Mouse (Mus musculus) limb, embryonic 14.5 days (tissue): ENCODE results near the gene Prl3a1. TPM values are rescaled to one million over a fixed set of nuclear protein-coding genes. Genes with fewer than 3 reads are reported as not detected.

Experiments
- ATAC-seq: fragments of 200-750 bp; cut with Nextera tagmentation; 2 replicates; pipeline ENCODE4 v1.8.0; 2017; ENCODE audit warnings: low read depth, moderate number of reproducible peaks, moderate TSS enrichment; ENCODE audit not compliant: low FRiP score
- DNase-seq: peaks from one replicate; pipeline ENCODE4 v3.0.0-alpha.2; 2015; ENCODE audit warnings: low spot score
- H3K27ac ChIP-seq: fragments of 300-500 bp; sonication (generic); replicated peaks from 2 replicates; pipeline ENCODE4 v1.5.1; 2014; ENCODE audit warnings: low read depth, mild to moderate bottlenecking, low read length, moderate library complexity, mixed read lengths
- H3K27me3 ChIP-seq: fragments of 300-500 bp; sonication (generic); 2 replicates; pipeline ENCODE4 v1.6.1; 2014; ENCODE audit warnings: low read length, mixed read lengths; ENCODE audit not compliant: control insufficient read depth, insufficient read depth
- H3K36me3 ChIP-seq: fragments of 300-500 bp; sonication (generic); 2 replicates; pipeline ENCODE4 v1.6.1; 2014; ENCODE audit warnings: mild to moderate bottlenecking, low read length, moderate library complexity, mixed read lengths; ENCODE audit not compliant: control insufficient read depth, insufficient read depth
- H3K4me1 ChIP-seq: fragments of 300-500 bp; sonication (generic); 2 replicates; pipeline ENCODE4 v1.6.1; 2014; ENCODE audit warnings: antibody characterized with exemption, low read length, mixed read lengths; ENCODE audit not compliant: control insufficient read depth, insufficient read depth
- H3K4me2 ChIP-seq: fragments of 300-500 bp; sonication (generic); replicated peaks from 2 replicates; pipeline ENCODE4 v1.6.1; 2014; ENCODE audit warnings: low read depth, mild to moderate bottlenecking, low read length, moderate library complexity; ENCODE audit not compliant: severe bottlenecking
- H3K4me3 ChIP-seq: fragments of 300-500 bp; sonication (generic); replicated peaks from 2 replicates; pipeline ENCODE4 v1.5.1; 2014; ENCODE audit warnings: low read length
- H3K9ac ChIP-seq: fragments of 300-500 bp; sonication (generic); 2 replicates; pipeline ENCODE4 v1.6.1; 2014; ENCODE audit warnings: mild to moderate bottlenecking, low read depth, low read length, moderate library complexity; ENCODE audit not compliant: severe bottlenecking
- H3K9me3 ChIP-seq: fragments of 300-500 bp; sonication (generic); 2 replicates; pipeline ENCODE4 v1.6.1; 2016; ENCODE audit warnings: low read length; ENCODE audit not compliant: control insufficient read depth
- POLR2A ChIP-seq: fragments of 200-500 bp; IDR thresholded peaks from 2 replicates; pipeline ENCODE4 v1.8.0; 2012; ENCODE audit warnings: inconsistent platforms, mild to moderate bottlenecking, moderate library complexity, borderline replicate concordance; ENCODE audit not compliant: insufficient read depth, insufficient read length; ENCODE audit errors: extremely low read depth
- WGBS: fragments of 180-500 bp; shearing (Covaris S2); extraction: QIAGEN DNeasy Blood & Tissue Kit; methylation state at CpG from one replicate; pipeline ENCODE4 v1.1.7; 2014; 5-methylcytosine and 5-hydroxymethylcytosine counted together
- polyA plus RNA-seq, 2 experiments: library from polyadenylated mRNA; depleted of rRNA in 1 of 2; stranded (reverse) in 1 of 2; unstranded in 1 of 2; fragments of >200 nt; fragmentation: Nextera tagmentation in 1 of 2; extraction: Ambion mirVana in 1 of 2; gene quantifications; 2 replicates each; pipeline versions ENCODE4 v1.2.1 to v1.2.3; 2012 to 2014

The Prl3a1 gene
- not detected in 2 replicates for polyA plus RNA-seq (2012; rRNA removed)
- polyA plus RNA-seq (2014; fragmentation: Nextera tagmentation; extraction: Ambion mirVana): not detected in 2 replicates

DNA sequence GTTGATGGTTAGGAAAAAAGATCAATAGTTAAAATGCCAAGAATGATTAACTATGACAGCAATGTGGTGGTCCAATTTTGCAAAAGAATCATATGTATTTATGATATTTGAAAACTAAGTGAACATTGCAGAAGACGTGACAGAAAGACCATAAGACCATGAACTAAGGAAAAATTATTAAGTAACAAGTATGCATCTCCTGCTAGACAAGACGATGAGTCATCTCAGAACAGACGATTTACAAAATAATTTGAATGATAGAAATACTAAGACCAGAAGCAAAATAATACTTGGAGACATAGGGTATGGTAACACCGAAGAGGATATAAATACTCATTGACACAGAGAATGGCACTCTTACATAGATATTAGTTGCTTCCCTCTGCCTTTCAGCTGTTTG, at the start of gene Prl3a1:
TSS of gene Prl3a1 (plus strand) at position 301 of the 400 bp plus-strand sequence.
- no peaks in the 10 kb centered on the region for H3K27me3 ChIP-seq
- 84% methylated on average over 4 of the region's 4 CpGs for WGBS
- H3K4me2 ChIP-seq: no peak within 1 kb of the TSS
- DNase-seq (no peak), ATAC-seq (no peak)
- no peak within 1 kb of the TSS for H3K4me3 ChIP-seq
- no peak within 1 kb of the TSS for H3K9ac ChIP-seq
- H3K27ac ChIP-seq: no peak within 1 kb of the TSS
- no peak for TF ChIP-seq POLR2A
- H3K36me3 ChIP-seq: no peaks in the 10 kb centered on the region
- H3K4me1 ChIP-seq: no peaks in the 10 kb centered on the region
- H3K9me3 ChIP-seq: no peaks in the 10 kb centered on the region

DNA sequence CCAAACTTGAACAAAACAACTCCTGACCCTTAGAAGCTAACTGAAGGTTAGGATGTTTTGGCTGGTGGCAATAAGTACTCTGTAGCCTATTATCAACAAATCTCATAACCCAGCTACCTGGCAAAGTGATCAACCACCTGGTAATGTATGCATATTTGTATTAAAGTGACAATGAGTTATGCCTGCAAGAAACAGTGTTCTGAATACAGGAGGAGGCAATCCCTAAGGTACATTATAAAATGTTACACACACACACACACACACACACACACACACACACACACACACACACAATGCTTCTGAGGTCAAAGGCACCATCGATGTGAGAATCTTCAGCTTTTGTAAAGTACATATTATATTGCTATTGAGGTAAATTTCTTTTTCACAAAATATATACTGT, 17.7 kb upstream of the Prl3a1 start, which contains the start of gene Prl3b1:
TSS of gene Prl3b1 (plus strand) at position 301 of the 400 bp plus-strand sequence.
- no peaks in the 10 kb centered on the region for H3K9me3 ChIP-seq
- H3K27ac ChIP-seq: no peak within 1 kb of the TSS
- H3K4me1 ChIP-seq: no peaks in the 10 kb centered on the region
- no peaks in the 10 kb centered on the region for H3K36me3 ChIP-seq
- WGBS: 95% methylated on average over 1 of the region's 1 CpGs
- no peak within 1 kb of the TSS for H3K4me3 ChIP-seq
- no peaks in the 10 kb centered on the region for H3K27me3 ChIP-seq
- no peak for DNase-seq
- H3K9ac ChIP-seq: no peak within 1 kb of the TSS
- H3K4me2 ChIP-seq: no peak within 1 kb of the TSS
- ATAC-seq: no peak
- no peak for TF ChIP-seq POLR2A

DNA sequence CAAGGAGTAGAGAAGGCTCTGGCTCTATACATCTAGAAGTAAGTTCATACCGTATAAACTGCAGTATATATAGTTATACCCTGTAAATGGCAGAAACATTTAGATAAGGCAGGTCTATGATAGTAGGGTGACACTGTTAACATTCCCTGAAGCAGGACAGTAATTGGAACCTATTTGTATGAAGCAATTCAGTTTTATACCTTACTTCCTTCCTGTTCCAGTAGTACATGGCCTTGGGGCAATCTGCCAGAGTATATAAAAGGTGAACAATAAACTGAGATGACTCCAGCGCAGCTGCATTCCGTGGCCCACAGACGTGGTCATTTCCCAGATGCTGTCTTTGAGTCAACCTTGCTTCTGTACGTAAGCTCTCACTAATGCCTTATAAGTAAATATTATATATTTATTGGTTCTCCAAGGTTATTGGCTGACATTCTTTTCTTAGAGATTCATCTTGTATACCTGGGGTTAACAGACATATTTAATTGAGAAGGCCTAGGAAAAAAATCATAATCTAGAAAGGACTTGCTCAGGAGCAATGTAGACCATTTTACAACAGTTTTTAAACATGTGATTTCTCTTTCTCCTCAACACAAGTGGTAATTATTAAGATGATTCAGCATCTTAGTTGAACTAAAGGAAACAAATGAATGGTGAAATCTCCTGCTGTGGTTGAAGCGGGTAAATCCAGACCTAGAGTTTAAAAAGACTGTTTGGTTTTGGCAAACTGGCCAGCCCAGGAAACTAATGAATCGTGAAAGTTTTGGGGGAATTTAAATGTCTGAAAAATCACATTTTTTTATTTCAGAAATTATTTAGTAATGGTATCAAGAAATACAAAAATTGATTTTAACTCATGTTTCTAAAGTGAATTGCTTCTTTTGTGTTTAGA, 53.3 kb downstream of the Prl3a1 start, which contains the start of gene Prl6a1:
TSS of gene Prl6a1 (plus strand) at position 294 of the 892 bp plus-strand sequence.
- H3K9ac ChIP-seq: no peak within 1 kb of the TSS
- H3K9me3 ChIP-seq: no peaks in the 10 kb centered on the region
- H3K4me1 ChIP-seq: no peaks in the 10 kb centered on the region
- DNase-seq: peak; percentile 3
- no peak within 1 kb of the TSS for H3K4me2 ChIP-seq
- TF ChIP-seq POLR2A: no peak
- no peaks in the 10 kb centered on the region for H3K27me3 ChIP-seq
- 37% methylated on average over 7 of the region's 7 CpGs for WGBS
- no peak for ATAC-seq
- no peaks in the 10 kb centered on the region for H3K36me3 ChIP-seq
- no peak within 1 kb of the TSS for H3K4me3 ChIP-seq
- no peak within 1 kb of the TSS for H3K27ac ChIP-seq

Other genes starting within 250 kb of the Prl3a1 start
- gene Prl, start 201.9 kb upstream of the Prl3a1 start, polyA plus RNA-seq (2012; rRNA removed): not detected in 2 replicates
- not detected in 2 replicates for gene Prl, start 201.9 kb upstream of the Prl3a1 start, polyA plus RNA-seq (2014; fragmentation: Nextera tagmentation; extraction: Ambion mirVana)
- 0.11 and 0.22 TPM in 2 replicates for gene Prl3d1, start 165.2 kb upstream of the Prl3a1 start, polyA plus RNA-seq (2012; rRNA removed)
- gene Prl3d1, start 165.2 kb upstream of the Prl3a1 start, polyA plus RNA-seq (2014; fragmentation: Nextera tagmentation; extraction: Ambion mirVana): not detected in 2 replicates
- gene Prl3d2, start 137.7 kb upstream of the Prl3a1 start, polyA plus RNA-seq (2012; rRNA removed): not detected in 2 replicates
- not detected in 2 replicates for gene Prl3d2, start 137.7 kb upstream of the Prl3a1 start, polyA plus RNA-seq (2014; fragmentation: Nextera tagmentation; extraction: Ambion mirVana)
- gene Prl3d3, start 102.6 kb upstream of the Prl3a1 start, polyA plus RNA-seq (2012; rRNA removed): not detected in 2 replicates
- gene Prl3d3, start 102.6 kb upstream of the Prl3a1 start, polyA plus RNA-seq (2014; fragmentation: Nextera tagmentation; extraction: Ambion mirVana): not detected in 2 replicates
- not detected in 2 replicates for gene Prl3c1, start 62.8 kb upstream of the Prl3a1 start, polyA plus RNA-seq (2012; rRNA removed)
- not detected in 2 replicates for gene Prl3c1, start 62.8 kb upstream of the Prl3a1 start, polyA plus RNA-seq (2014; fragmentation: Nextera tagmentation; extraction: Ambion mirVana)
- 7.5 and 7.8 TPM in 2 replicates for gene Prl3b1, start 17.6 kb upstream of the Prl3a1 start, polyA plus RNA-seq (2012; rRNA removed)
- gene Prl3b1, start 17.6 kb upstream of the Prl3a1 start, polyA plus RNA-seq (2014; fragmentation: Nextera tagmentation; extraction: Ambion mirVana): 0.54 TPM in 1 of 2 replicates, not detected in the other
- gene Prl6a1, start 53.2 kb downstream of the Prl3a1 start, polyA plus RNA-seq (2012; rRNA removed): 0.17 and 0.19 TPM in 2 replicates
- gene Prl6a1, start 53.2 kb downstream of the Prl3a1 start, polyA plus RNA-seq (2014; fragmentation: Nextera tagmentation; extraction: Ambion mirVana): not detected in 2 replicates
- gene Prl8a2, start 86.2 kb downstream of the Prl3a1 start, polyA plus RNA-seq (2012; rRNA removed): 0.60 TPM in 1 of 2 replicates, not detected in the other
- not detected in 2 replicates for gene Prl8a2, start 86.2 kb downstream of the Prl3a1 start, polyA plus RNA-seq (2014; fragmentation: Nextera tagmentation; extraction: Ambion mirVana)
- gene Prl2b1, start 131.4 kb downstream of the Prl3a1 start, polyA plus RNA-seq (2012; rRNA removed): 1.2 and 2.0 TPM in 2 replicates
- gene Prl2b1, start 131.4 kb downstream of the Prl3a1 start, polyA plus RNA-seq (2014; fragmentation: Nextera tagmentation; extraction: Ambion mirVana): not detected in 2 replicates
- gene Prl8a6, start 179.3 kb downstream of the Prl3a1 start, polyA plus RNA-seq (2012; rRNA removed): 0.12 TPM in 1 of 2 replicates, not detected in the other
- gene Prl8a6, start 179.3 kb downstream of the Prl3a1 start, polyA plus RNA-seq (2014; fragmentation: Nextera tagmentation; extraction: Ambion mirVana): not detected in 2 replicates